Mouse (Mus musculus): Measurements from ENCODE around the gene Tnfsf9.

- TF ChIP-seq CTCF (IDR thresholded peaks at IDR 0.05; ENCODE audit: borderline replicate concordance, insufficient read depth, low read depth, low read length) (no peak), POLR2A (IDR thresholded peaks at IDR 0.05; ENCODE audit: borderline replicate concordance, insufficient read depth, low read length) (no peak)
These were observed 20.9 kb downstream of the Tnfsf9 start for GRCm38 (mm10) chr17:57125853-57126622.

Data from cerebellum, adult 2 months (tissue).